Mouse (Mus musculus): ENCODE results near the gene Cabp1. TPM values are rescaled to one million over a fixed set of nuclear protein-coding genes. Genes with fewer than 3 reads are reported as not detected.

Gene Cabp1
- polyA plus RNA-seq, 1 experiment, result 3.1 TPM

GRCm38 (mm10) chr5:115170150-115170549 lies 24.0 kb downstream of the Cabp1 start:
- no peak for TF ChIP-seq MAX (IDR thresholded peaks at IDR 0.05; ENCODE audit: low read depth)
- no peak for TF ChIP-seq TCF3 (IDR thresholded peaks at IDR 0.05; ENCODE audit: insufficient read length, low read depth)
- TF ChIP-seq USF1 (IDR thresholded peaks at IDR 0.05; ENCODE audit: low read depth), result no peak
- no peak for TF ChIP-seq E2F4 (IDR thresholded peaks at IDR 0.05; ENCODE audit: insufficient read depth)
- TF ChIP-seq REST (IDR thresholded peaks at IDR 0.05; ENCODE audit: insufficient read depth, insufficient read length), result no peak
- TF ChIP-seq MYOD1 (IDR thresholded peaks at IDR 0.05; ENCODE audit: control insufficient read depth in 1 of 3, insufficient read length in 2 of 3, low read depth in 2 of 3), result no peak
- TF ChIP-seq SRF (IDR thresholded peaks at IDR 0.05; ENCODE audit: control insufficient read depth, insufficient read length, low read depth), result no peak
- no peak for TF ChIP-seq POLR2A (IDR thresholded peaks at IDR 0.05; ENCODE audit: insufficient read length, low read depth)
- TF ChIP-seq CEBPB (IDR thresholded peaks at IDR 0.05; ENCODE audit: insufficient read depth, poor library complexity, severe bottlenecking), result no peak
- no peak for TF ChIP-seq MYOG (IDR thresholded peaks at IDR 0.05; ENCODE audit: control insufficient read depth in 1 of 3, insufficient read depth in 1 of 3, insufficient read length in 2 of 3, low read depth in 2 of 3)
- no peak for TF ChIP-seq POLR2AphosphoS2 (IDR thresholded peaks at IDR 0.05; ENCODE audit: insufficient read length, low read depth)
- TF ChIP-seq TCF12 (IDR thresholded peaks at IDR 0.05; ENCODE audit: insufficient read depth, poor library complexity, severe bottlenecking), result no peak

GRCm38 (mm10) chr5:115168641-115169415 lies 25.4 kb downstream of the Cabp1 start:
- H3K4me2 ChIP-seq (ENCODE audit: low read depth), result no peak overlapping the region
- no peaks in the 10 kb centered on the region for H3K27me3 ChIP-seq (ENCODE audit: control insufficient read depth, insufficient read depth, insufficient read length)
- no peak for TF ChIP-seq CEBPB (IDR thresholded peaks at IDR 0.05; ENCODE audit: insufficient read depth, poor library complexity, severe bottlenecking)
- TF ChIP-seq MAX (IDR thresholded peaks at IDR 0.05; ENCODE audit: low read depth), result no peak
- no peak for TF ChIP-seq POLR2AphosphoS2 (IDR thresholded peaks at IDR 0.05; ENCODE audit: insufficient read length, low read depth)
- no peak for TF ChIP-seq TCF12 (IDR thresholded peaks at IDR 0.05; ENCODE audit: insufficient read depth, poor library complexity, severe bottlenecking)
- TF ChIP-seq MYOG (IDR thresholded peaks at IDR 0.05; ENCODE audit: control insufficient read depth in 1 of 3, insufficient read depth in 1 of 3, insufficient read length in 2 of 3, low read depth in 2 of 3), result no peak
- no peak for TF ChIP-seq SRF (IDR thresholded peaks at IDR 0.05; ENCODE audit: control insufficient read depth, insufficient read length, low read depth)
- no peak for TF ChIP-seq TCF3 (IDR thresholded peaks at IDR 0.05; ENCODE audit: insufficient read length, low read depth)
- no peaks in the 10 kb centered on the region for H3K36me3 ChIP-seq (ENCODE audit: control insufficient read depth, insufficient read depth)
- H3K4me3 ChIP-seq, result no peak overlapping the region
- H3ac ChIP-seq (ENCODE audit: control insufficient read depth, insufficient read length), result no peak overlapping the region
- H3K79me2 ChIP-seq (ENCODE audit: control insufficient read depth, insufficient read depth), result no peaks in the 10 kb centered on the region

More at GRCm38 (mm10) chr5:115170150-115170549, 24.0 kb downstream of the Cabp1 start:
- H3K4me2 ChIP-seq (ENCODE audit: low read depth), result no peak overlapping the region
- H3ac ChIP-seq (ENCODE audit: control insufficient read depth, insufficient read length), result no peak overlapping the region
- peaks cover 2% of the 10 kb centered on the region for H3K27me3 ChIP-seq (ENCODE audit: control insufficient read depth, insufficient read depth, insufficient read length)
- H3K4me3 ChIP-seq, result no peak overlapping the region
- no peaks in the 10 kb centered on the region for H3K36me3 ChIP-seq (ENCODE audit: control insufficient read depth, insufficient read depth)
- H3K79me2 ChIP-seq (ENCODE audit: control insufficient read depth, insufficient read depth), result no peaks in the 10 kb centered on the region

- no peak overlapping the region for H3K4me3 ChIP-seq
- no peak overlapping the region for H3ac ChIP-seq (ENCODE audit: control insufficient read depth, insufficient read length)
- no peaks in the 10 kb centered on the region for H3K36me3 ChIP-seq (ENCODE audit: control insufficient read depth, insufficient read depth)
- TF ChIP-seq TCF12 (IDR thresholded peaks at IDR 0.05; ENCODE audit: insufficient read depth, poor library complexity, severe bottlenecking) (no peak), CEBPB (IDR thresholded peaks at IDR 0.05; ENCODE audit: insufficient read depth, poor library complexity, severe bottlenecking) (no peak), TCF3 (IDR thresholded peaks at IDR 0.05; ENCODE audit: insufficient read length, low read depth) (no peak), POLR2AphosphoS2 (IDR thresholded peaks at IDR 0.05; ENCODE audit: insufficient read length, low read depth) (no peak), MYOG (IDR thresholded peaks at IDR 0.05; ENCODE audit: control insufficient read depth in 1 of 3, insufficient read depth in 1 of 3, insufficient read length in 2 of 3, low read depth in 2 of 3) (no peak)
- no peaks in the 10 kb centered on the region for H3K79me2 ChIP-seq (ENCODE audit: control insufficient read depth, insufficient read depth)
- no peaks in the 10 kb centered on the region for H3K27me3 ChIP-seq (ENCODE audit: control insufficient read depth, insufficient read depth, insufficient read length)
- no peak overlapping the region for H3K4me2 ChIP-seq (ENCODE audit: low read depth)
Observed at GRCm38 (mm10) chr5:115167396-115167795, 26.8 kb downstream of the Cabp1 start.

GRCm38 (mm10) chr5:115166815-115167194 lies 27.4 kb downstream of the Cabp1 start:
- H3K36me3 ChIP-seq (ENCODE audit: control insufficient read depth, insufficient read depth), result no peaks in the 10 kb centered on the region
- H3ac ChIP-seq (ENCODE audit: control insufficient read depth, insufficient read length), result no peak overlapping the region
- no peaks in the 10 kb centered on the region for H3K27me3 ChIP-seq (ENCODE audit: control insufficient read depth, insufficient read depth, insufficient read length)
- TF ChIP-seq CEBPB (IDR thresholded peaks at IDR 0.05; ENCODE audit: insufficient read depth, poor library complexity, severe bottlenecking), result no peak
- no peaks in the 10 kb centered on the region for H3K79me2 ChIP-seq (ENCODE audit: control insufficient read depth, insufficient read depth)
- H3K4me3 ChIP-seq, result no peak overlapping the region
- H3K4me2 ChIP-seq (ENCODE audit: low read depth), result no peak overlapping the region

GRCm38 (mm10) chr5:115165895-115166814 lies 28.0 kb downstream of the Cabp1 start:
- H3K4me3 ChIP-seq, result no peak overlapping the region
- H3K27me3 ChIP-seq (ENCODE audit: control insufficient read depth, insufficient read depth, insufficient read length), result no peaks in the 10 kb centered on the region
- no peaks in the 10 kb centered on the region for H3K36me3 ChIP-seq (ENCODE audit: control insufficient read depth, insufficient read depth)
- H3K79me2 ChIP-seq (ENCODE audit: control insufficient read depth, insufficient read depth), result no peaks in the 10 kb centered on the region
- H3K4me2 ChIP-seq (ENCODE audit: low read depth), result no peak overlapping the region
- TF ChIP-seq MYOD1 (IDR thresholded peaks at IDR 0.05; ENCODE audit: control insufficient read depth in 1 of 3, insufficient read length in 2 of 3, low read depth in 2 of 3) (no peak), MAX (IDR thresholded peaks at IDR 0.05; ENCODE audit: low read depth) (no peak), MYOG (IDR thresholded peaks at IDR 0.05; ENCODE audit: control insufficient read depth in 1 of 3, insufficient read depth in 1 of 3, insufficient read length in 2 of 3, low read depth in 2 of 3) (no peak), E2F4 (IDR thresholded peaks at IDR 0.05; ENCODE audit: insufficient read depth) (no peak), SRF (IDR thresholded peaks at IDR 0.05; ENCODE audit: control insufficient read depth, insufficient read length, low read depth) (no peak), POLR2A (IDR thresholded peaks at IDR 0.05; ENCODE audit: insufficient read length, low read depth) (no peak), TCF12 (IDR thresholded peaks at IDR 0.05; ENCODE audit: insufficient read depth, poor library complexity, severe bottlenecking) (no peak), CEBPB (IDR thresholded peaks at IDR 0.05; ENCODE audit: insufficient read depth, poor library complexity, severe bottlenecking) (no peak)
- H3ac ChIP-seq (ENCODE audit: control insufficient read depth, insufficient read length), result no peak overlapping the region

Measured in myocyte (in vitro differentiated cells).